Mouse (Mus musculus) heart, adult 8-10 months (tissue): ENCODE data around the gene Adamts17. TPM values are rescaled to one million over a fixed set of nuclear protein-coding genes. Genes with fewer than 3 reads are reported as not detected.

Source experiments
- DNase-seq: peaks from one replicate; pipeline ENCODE4 v3.0.0; 2022; ENCODE audit warnings: low spot score
- total RNA-seq, 4 experiments: library from RNA; stranded (reverse); gene quantifications; 2 replicates each; pipeline ENCODE4 v1.2.4; 2022

Adamts17 gene
- 1 to 10 TPM in 1 of 4 experiments, under 1 TPM in 3; 0.52 to 1.4 (median 0.63) TPM for total RNA-seq

DNA sequence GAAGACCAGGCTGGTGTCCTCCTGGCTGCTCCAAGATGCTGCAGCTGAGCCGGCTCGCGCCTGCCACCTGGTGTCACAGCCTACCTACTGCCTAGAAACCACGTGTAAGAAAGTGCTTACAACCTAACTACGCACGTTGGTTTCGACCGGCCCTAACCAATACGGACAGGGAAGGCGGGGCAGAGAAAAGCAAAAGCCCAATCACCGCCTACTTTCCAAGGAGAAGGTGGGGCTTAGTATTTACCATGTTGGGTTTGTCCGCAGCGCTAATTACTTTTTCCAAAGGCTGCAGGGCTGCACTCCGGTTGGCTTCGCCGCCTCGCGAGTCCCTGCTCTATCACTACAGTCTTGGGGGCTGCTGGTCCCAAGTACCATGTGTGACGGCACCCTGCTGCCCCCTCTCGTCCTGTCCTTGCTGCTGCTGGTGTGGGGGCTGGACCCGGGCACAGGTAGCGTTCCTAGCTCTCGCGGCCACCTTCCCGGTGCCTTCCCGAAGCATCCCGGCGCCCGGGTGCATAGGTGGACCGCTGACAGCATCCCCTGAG is at the start of gene Adamts17:
Gene Adamts17 (plus strand): TSS at position 273 of the 545 bp plus-strand sequence.
- peak; percentile 93 for DNase-seq

DNA sequence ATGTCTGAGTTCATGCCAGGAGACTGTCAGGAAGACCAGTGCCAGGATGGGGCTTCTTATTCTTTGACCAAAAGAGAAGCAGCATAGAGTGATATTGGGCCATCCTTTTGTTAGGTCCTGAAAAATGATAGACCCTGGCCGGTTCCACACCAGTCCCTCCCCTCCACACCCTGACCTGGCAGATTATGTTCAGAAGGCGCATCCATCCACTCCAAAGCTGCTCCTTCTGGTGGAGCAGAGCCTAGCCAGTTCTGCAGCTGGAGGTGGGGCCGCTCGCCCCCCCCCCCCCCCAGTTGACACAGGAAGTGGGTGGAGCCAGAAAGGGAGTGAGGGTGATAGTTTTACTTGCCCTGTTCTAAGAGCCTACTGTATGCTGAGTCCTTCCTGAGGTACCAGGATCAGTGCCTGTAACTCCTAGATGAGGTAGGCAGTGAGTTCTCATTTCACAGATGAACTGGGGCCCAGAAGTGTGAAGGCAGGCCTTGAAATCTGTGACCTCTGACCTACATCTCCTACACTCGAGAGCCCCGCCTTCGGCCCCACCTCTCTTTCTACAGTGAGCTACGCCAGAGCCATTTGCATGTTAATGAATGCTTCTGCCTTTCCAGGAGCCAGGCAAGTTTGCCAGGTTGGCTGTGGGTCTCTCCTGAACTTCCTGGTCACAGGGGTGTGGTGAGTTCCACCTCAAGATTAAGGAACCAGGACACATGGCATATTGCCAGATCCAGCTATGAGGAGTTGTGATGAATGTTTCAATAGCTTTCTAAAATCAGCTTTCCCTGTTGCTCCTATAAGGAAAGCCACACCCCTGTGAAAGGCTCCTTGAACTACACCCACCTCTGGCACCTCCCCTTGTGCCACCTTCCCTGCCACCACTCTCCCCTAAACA is 49.4 kb upstream of the Adamts17 start:
- no peak for DNase-seq

DNA sequence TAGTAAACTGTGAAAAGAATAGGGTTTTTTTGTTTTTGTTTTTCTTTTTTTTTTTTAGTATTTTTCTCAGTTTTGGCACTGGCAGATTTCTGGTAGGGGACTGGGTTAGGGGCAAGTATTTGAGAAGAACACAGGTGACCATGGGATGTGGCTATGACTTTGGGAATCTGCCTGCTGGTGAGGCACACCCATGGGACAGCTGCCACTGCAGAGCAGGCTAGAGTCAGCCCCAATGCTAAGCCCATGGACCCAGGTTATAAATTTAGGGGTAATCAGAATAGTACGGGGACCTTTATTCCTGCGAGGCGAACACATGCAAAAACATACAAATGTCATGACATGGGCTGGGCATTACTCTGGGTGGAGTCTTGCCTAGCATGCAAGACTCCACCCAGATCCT is 48.5 kb upstream of the Adamts17 start:
- DNase-seq, result no peak

DNA sequence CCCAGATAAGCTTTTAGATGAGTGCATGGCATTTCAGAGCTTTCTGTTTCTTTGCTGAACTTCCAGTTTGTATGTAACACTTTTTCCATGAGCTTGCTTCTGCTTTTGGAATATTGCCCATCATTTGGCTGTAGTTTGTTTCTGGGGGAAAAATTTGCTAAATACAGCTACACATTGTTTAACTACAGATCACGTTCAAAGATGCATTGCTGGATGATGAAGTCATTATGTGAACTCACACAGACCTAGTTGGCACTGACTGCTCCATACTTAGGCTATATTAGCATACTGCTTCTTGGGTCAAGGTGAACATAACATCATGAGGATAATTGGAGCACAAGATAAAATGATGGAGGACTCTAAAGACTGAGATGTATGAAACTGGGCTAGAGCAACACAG is 42.6 kb upstream of the Adamts17 start:
- no peak for DNase-seq

- no peak for DNase-seq
These were observed 42.2 kb upstream of the Adamts17 start for GRCm38 (mm10) chr7:66797345-66797744.

GRCm38 (mm10) chr7:66798826-66799225 is 40.7 kb upstream of the Adamts17 start:
- no peak for DNase-seq

GRCm38 (mm10) chr7:66800784-66801183 is 38.8 kb upstream of the Adamts17 start:
- peak; percentile 33 for DNase-seq

- DNase-seq, result peak; percentile 54
These were observed 37.8 kb upstream of the Adamts17 start for GRCm38 (mm10) chr7:66801785-66802184.

- DNase-seq, result no peak
These were observed 35.7 kb upstream of the Adamts17 start for GRCm38 (mm10) chr7:66803798-66804197.

- no peak for DNase-seq
These were observed 32.7 kb upstream of the Adamts17 start for GRCm38 (mm10) chr7:66806801-66807200.

DNA sequence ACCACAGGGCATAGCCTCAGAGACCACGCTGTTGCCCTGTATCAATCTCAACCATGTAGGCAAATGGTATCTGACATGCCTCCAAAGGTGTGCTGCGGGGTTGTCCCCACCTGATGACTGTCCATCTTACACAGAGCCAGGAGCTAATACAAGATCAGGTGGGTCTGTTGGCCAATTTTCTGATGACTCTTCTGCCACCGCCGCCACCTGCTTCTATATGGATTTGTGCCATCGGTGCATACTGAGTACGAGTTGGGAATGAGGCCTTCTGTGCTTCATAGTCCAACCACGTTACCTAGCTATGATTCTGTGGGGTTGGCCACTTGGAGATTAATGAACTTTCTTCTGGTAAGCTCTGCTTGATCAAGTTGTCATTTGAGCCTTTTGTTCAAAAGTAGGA is 29.1 kb upstream of the Adamts17 start:
- DNase-seq, result no peak

DNA sequence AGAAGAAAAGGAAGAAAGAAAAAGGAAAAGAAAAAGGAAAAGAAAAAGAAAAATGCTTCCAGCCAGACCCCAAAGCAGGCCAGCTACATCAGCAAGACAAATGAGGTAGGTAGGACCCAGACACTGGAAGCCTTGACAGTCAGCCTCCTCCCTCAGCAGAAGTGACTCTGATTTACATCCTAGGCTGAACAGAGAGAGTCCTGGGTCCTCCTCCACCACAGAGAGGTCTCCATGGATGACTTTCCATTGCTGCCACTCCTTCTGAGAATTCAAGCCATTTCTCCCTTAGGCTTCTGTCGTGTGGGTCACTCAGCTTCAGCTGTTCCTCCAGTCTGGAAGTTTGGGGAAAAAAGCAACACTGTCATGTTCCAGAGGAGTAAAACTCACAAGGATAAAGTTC is 28.2 kb upstream of the Adamts17 start:
- DNase-seq, result no peak

- DNase-seq, result no peak
These were observed 27.2 kb upstream of the Adamts17 start for GRCm38 (mm10) chr7:66812289-66812688.

GRCm38 (mm10) chr7:66812737-66813136 is 26.8 kb upstream of the Adamts17 start:
- DNase-seq, result no peak

- no peak for DNase-seq
These were observed 26.4 kb upstream of the Adamts17 start for GRCm38 (mm10) chr7:66813172-66813571.

DNA sequence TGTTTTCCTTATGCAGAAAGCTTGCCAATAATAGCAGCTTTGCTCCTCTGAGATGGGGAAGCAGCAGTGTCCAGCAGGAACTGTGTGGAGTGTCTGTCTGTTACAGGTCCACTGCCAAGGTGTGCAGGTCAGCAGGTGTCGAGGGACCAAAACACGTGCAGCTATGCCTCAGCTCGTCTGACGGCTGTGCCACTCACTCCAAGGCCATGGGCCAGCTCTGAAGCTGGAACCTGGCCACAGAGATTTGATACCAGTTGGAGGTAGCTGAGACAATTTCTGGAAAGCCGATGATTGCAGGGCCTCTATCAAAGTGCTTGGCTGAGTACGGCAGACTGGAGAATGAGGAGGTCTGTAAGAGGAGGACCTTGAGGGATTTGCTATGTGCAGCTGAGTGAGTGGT is 24.0 kb upstream of the Adamts17 start:
- DNase-seq, result no peak

GRCm38 (mm10) chr7:66820034-66820433 is 19.5 kb upstream of the Adamts17 start:
- peak; percentile 39 for DNase-seq

DNA sequence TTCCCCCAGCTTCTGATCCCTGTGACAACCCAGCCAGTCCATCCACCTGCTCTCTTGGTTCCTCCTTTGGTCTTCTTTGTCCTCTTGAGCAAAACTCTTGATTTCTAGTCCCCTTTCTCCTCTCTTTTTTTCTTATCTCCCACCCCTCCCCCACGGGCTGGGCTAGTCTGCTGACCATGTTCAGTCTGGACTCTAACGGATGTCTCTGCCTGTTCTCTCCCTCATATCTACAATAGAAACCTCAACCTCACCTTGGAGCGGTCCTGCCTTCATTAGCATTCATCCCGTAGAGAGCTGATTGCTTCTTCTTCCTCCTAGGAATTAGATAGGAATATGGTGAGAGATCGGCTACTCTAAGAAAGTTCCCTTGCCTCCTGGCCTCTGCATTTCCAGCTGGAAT is 8.7 kb upstream of the Adamts17 start:
- DNase-seq, result no peak

GRCm38 (mm10) chr7:66831295-66831694 is 8.2 kb upstream of the Adamts17 start:
- no peak for DNase-seq

DNA sequence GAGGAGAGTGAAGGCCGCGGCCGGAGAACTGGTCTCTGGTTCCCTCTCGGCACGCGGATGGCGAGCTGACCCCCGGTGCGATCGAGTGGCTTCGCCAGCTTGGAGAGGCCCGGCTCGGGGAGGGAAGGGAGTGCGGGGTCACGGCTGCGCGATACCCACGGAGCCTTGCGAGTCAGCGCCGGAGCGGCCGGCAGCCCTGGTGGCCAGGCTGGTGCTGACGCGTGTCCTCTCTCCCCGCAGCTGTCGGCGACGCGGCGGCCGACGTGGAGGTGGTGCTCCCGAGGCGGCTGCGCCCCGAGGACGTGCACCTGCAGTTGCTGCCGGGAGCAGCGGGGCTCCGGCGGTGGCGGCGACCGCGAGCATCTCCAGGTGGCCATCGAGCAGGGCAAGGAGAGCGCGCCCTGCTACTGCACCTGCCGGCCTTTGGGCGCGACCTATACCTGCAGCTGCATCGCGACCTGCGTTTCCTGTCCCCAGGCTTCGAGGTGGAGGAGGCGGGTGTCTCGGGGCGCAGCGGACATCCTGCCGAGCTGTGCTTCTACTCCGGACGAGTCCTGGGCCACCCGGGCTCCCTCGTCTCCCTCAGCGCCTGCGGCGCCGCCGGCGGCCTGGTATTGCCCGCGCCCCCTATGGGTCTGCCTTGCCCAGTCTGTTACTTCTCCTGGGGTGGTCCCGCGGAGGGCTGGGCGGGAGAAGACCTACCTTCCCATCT is 629 bp downstream of the Adamts17 start:
- no peak for DNase-seq

- DNase-seq, result no peak
These were observed 1.6 kb downstream of the Adamts17 start for GRCm38 (mm10) chr7:66841165-66841564.

GRCm38 (mm10) chr7:66842021-66842420 is 2.5 kb downstream of the Adamts17 start:
- DNase-seq, result peak; percentile 84

- no peak for DNase-seq
These were observed 4.3 kb downstream of the Adamts17 start for GRCm38 (mm10) chr7:66843846-66844245.
